23 mouse cellular contexts compared by ENCODE assay signal in genomic region chr6:143561316-143562088, GRCm38 (mm10).
DNase-seq lines count a peak whose midpoint lies in the region; ATAC-seq and TF ChIP-seq lines count a peak whose summit lies in the region.
"Had no signal": no experiment of that assay in that cellular context is flagged by ENCODE, and none has a peak within 500 bp of the region (broad histone marks: within the 10 kb centered on the region; RNA-seq: fewer than 3 reads in every experiment).

No protein-coding gene starts in this region.

- H3K4me2 ChIP-seq in liver, postnatal 0 days (ENCODE audit: low read depth, low read length), result no peak overlapping the region
- no peak overlapping the region for H3K4me2 ChIP-seq in liver, embryonic 11.5 days
- H3K4me2 ChIP-seq in forebrain, embryonic 16.5 days (ENCODE audit: low read length), result no peak overlapping the region
- H3K4me2 ChIP-seq: heart, embryonic 13.5 days; neural tube, embryonic 15.5 days had no signal

- 49% methylated on average over 6 of the region's 6 CpGs for WGBS in liver, postnatal 0 days (ENCODE audit: insufficient replicate concordance)
- WGBS in liver, embryonic 11.5 days, result 59% methylated on average over 6 of the region's 6 CpGs
- 47% methylated on average over 6 of the region's 6 CpGs for WGBS in lung, adult 2 months
- WGBS in kidney, adult 2 months, result 65% methylated on average over 6 of the region's 6 CpGs
- 70% methylated on average over 6 of the region's 6 CpGs for WGBS in forebrain, embryonic 16.5 days

- peak overlapping the region; percentile 69; the same call in 1 of the 2 replicates for H3K27ac ChIP-seq in liver, postnatal 0 days (ENCODE audit: low read depth)
- no peak overlapping the region for H3K27ac ChIP-seq in liver, embryonic 11.5 days (ENCODE audit: low read depth, low read length)
- H3K27ac ChIP-seq in kidney, adult 2 months (ENCODE audit: insufficient read depth, low read depth, low read length), result no peak overlapping the region
- no peak overlapping the region for H3K27ac ChIP-seq in forebrain, embryonic 16.5 days (ENCODE audit: low read length)
- H3K27ac ChIP-seq: embryonic facial prominence, embryonic 10.5 days; heart, embryonic 13.5 days; limb, embryonic 10.5 days; neural tube, embryonic 15.5 days had no signal

- DNase-seq in liver, postnatal 0 days, result peak; percentile 56
- no peak for DNase-seq in liver, embryonic 11.5 days (ENCODE audit: low spot score)
- DNase-seq in lung, adult 2 months, result peak; percentile 7
- peak; percentile 26 for DNase-seq in lung, postnatal 36 days
- no peak for DNase-seq in kidney, adult 2 months
- no peak for DNase-seq in left cerebral cortex, adult 8-10 months (ENCODE audit: low spot score in 2 of 2)
- DNase-seq: adrenal gland, postnatal 25 days; cerebellum, adult 9-11 months; forebrain, postnatal 0 days; gastrocnemius, postnatal 25 days; heart, adult 18-20 months; heart, postnatal 14 days; kidney, adult 18-20 months; kidney, postnatal 10 days; liver; thymus, postnatal 14 days had no signal

- no peak overlapping the region for H3ac ChIP-seq in C2C12 (ENCODE audit: control insufficient read depth, insufficient read length, low read depth)

- no peaks in the 10 kb centered on the region for H3K27me3 ChIP-seq in liver, postnatal 0 days (ENCODE audit: insufficient read depth, low read length)
- H3K27me3 ChIP-seq in liver, embryonic 11.5 days (replicated peaks; ENCODE audit: control insufficient read depth, insufficient read depth, low read length), result no peaks in the 10 kb centered on the region
- H3K27me3 ChIP-seq in C2C12 (ENCODE audit: control insufficient read depth, insufficient read depth, insufficient read length), result no peaks in the 10 kb centered on the region
- H3K27me3 ChIP-seq in kidney, adult 2 months (replicated peaks; ENCODE audit: control insufficient read depth, insufficient read depth, low read length), result no peaks in the 10 kb centered on the region
- no peaks in the 10 kb centered on the region for H3K27me3 ChIP-seq in forebrain, embryonic 16.5 days (replicated peaks; ENCODE audit: control insufficient read depth, insufficient read depth, low read length)
- H3K27me3 ChIP-seq: heart, embryonic 13.5 days; neural tube, embryonic 15.5 days had no signal

- peak; percentile 89 for ATAC-seq in liver, postnatal 0 days
- no peak for ATAC-seq in liver, embryonic 11.5 days (replicated peaks; ENCODE audit: low FRiP score)
- ATAC-seq in forebrain, embryonic 16.5 days, result no peak
- ATAC-seq: CD4-positive, CD25-positive, alpha-beta regulatory T cell, adult 4 months; forebrain, postnatal 0 days had no signal

- H3K4me1 ChIP-seq in liver, postnatal 0 days (ENCODE audit: insufficient read depth), result no peaks in the 10 kb centered on the region
- H3K4me1 ChIP-seq in liver, embryonic 11.5 days (replicated peaks; ENCODE audit: control insufficient read depth, insufficient read depth, low read length), result no peaks in the 10 kb centered on the region
- no peaks in the 10 kb centered on the region for H3K4me1 ChIP-seq in lung, adult 2 months (ENCODE audit: control insufficient read depth, insufficient read depth, low read length)
- no peaks in the 10 kb centered on the region for H3K4me1 ChIP-seq in kidney, adult 2 months (ENCODE audit: control insufficient read depth, insufficient read depth, low read length)
- no peaks in the 10 kb centered on the region for H3K4me1 ChIP-seq in forebrain, embryonic 16.5 days (replicated peaks; ENCODE audit: control insufficient read depth, insufficient read depth, low read length)
- H3K4me1 ChIP-seq: embryonic facial prominence, embryonic 10.5 days; heart, embryonic 13.5 days; neural tube, embryonic 15.5 days had no signal

- no peaks in the 10 kb centered on the region for H3K79me3 ChIP-seq in C2C12 (ENCODE audit: low read depth)

- no peaks in the 10 kb centered on the region for H3K79me2 ChIP-seq in C2C12 (ENCODE audit: control insufficient read depth, insufficient read depth)

- TF ChIP-seq CTCF in liver, postnatal 0 days (IDR thresholded peaks at IDR 0.05; ENCODE audit: low read depth), result no peak
- TF ChIP-seq CTCF in C2C12 (IDR thresholded peaks at IDR 0.05; ENCODE audit: control insufficient read depth, insufficient read depth, insufficient read length), result no peak
- no peak for TF ChIP-seq CTCF in lung, adult 2 months (IDR thresholded peaks at IDR 0.05; ENCODE audit: insufficient read depth, low read length)
- no peak for TF ChIP-seq CTCF in kidney, adult 2 months (conservative IDR thresholded peaks at IDR 0.05; ENCODE audit: insufficient read depth, insufficient read length, low read depth, low read length)

- no peak overlapping the region for H3K4me3 ChIP-seq in liver, postnatal 0 days (ENCODE audit: low read depth, low read length)
- H3K4me3 ChIP-seq in liver, embryonic 11.5 days (ENCODE audit: low read depth, low read length), result no peak overlapping the region
- no peak overlapping the region for H3K4me3 ChIP-seq in C2C12 (ENCODE audit: insufficient read depth, poor library complexity, severe bottlenecking)
- no peak overlapping the region for H3K4me3 ChIP-seq in lung, adult 2 months (replicated peaks; ENCODE audit: extremely low read depth, low read depth, low read length)
- H3K4me3 ChIP-seq in kidney, adult 2 months (ENCODE audit: insufficient read depth, low read depth, low read length), result no peak overlapping the region
- no peak overlapping the region for H3K4me3 ChIP-seq in forebrain, embryonic 16.5 days (replicated peaks; ENCODE audit: low read length)
- H3K4me3 ChIP-seq: embryonic facial prominence, embryonic 10.5 days; heart, embryonic 13.5 days; limb, embryonic 10.5 days; neural tube, embryonic 15.5 days had no signal

- H3K9ac ChIP-seq in liver, postnatal 0 days (replicated peaks), result no peak overlapping the region
- no peak overlapping the region for H3K9ac ChIP-seq in liver, embryonic 11.5 days (ENCODE audit: low read depth, low read length)
- no peak overlapping the region for H3K9ac ChIP-seq in forebrain, embryonic 16.5 days (replicated peaks; ENCODE audit: low read depth, low read length)
- H3K9ac ChIP-seq: forebrain, postnatal 0 days; heart, embryonic 13.5 days; neural tube, embryonic 15.5 days had no signal

- TF ChIP-seq POLR2A in lung, adult 2 months (IDR thresholded peaks at IDR 0.05; ENCODE audit: borderline replicate concordance, extremely low read depth, low read depth, low read length), result no peak
- TF ChIP-seq POLR2A in kidney, adult 2 months (IDR thresholded peaks at IDR 0.05; ENCODE audit: low read depth, low read length), result no peak

- no peaks in the 10 kb centered on the region for H3K9me3 ChIP-seq in liver, postnatal 0 days (ENCODE audit: low read length)
- no peaks in the 10 kb centered on the region for H3K9me3 ChIP-seq in liver, embryonic 11.5 days (ENCODE audit: control insufficient read depth, low read length)
- H3K9me3 ChIP-seq in forebrain, embryonic 16.5 days (ENCODE audit: control insufficient read depth, low read length), result no peaks in the 10 kb centered on the region
- H3K9me3 ChIP-seq: embryonic facial prominence, embryonic 10.5 days; heart, embryonic 13.5 days; limb, embryonic 10.5 days; neural tube, embryonic 15.5 days had no signal

- H3K36me3 ChIP-seq in liver, postnatal 0 days (replicated peaks; ENCODE audit: insufficient read depth, low read length), result no peaks in the 10 kb centered on the region
- H3K36me3 ChIP-seq in liver, embryonic 11.5 days (ENCODE audit: control insufficient read depth, insufficient read depth, low read length), result no peaks in the 10 kb centered on the region
- H3K36me3 ChIP-seq in C2C12 (ENCODE audit: control insufficient read depth, insufficient read depth), result no peaks in the 10 kb centered on the region
- no peaks in the 10 kb centered on the region for H3K36me3 ChIP-seq in kidney, adult 2 months (ENCODE audit: control insufficient read depth, insufficient read depth, low read length)
- H3K36me3 ChIP-seq in forebrain, embryonic 16.5 days (ENCODE audit: control insufficient read depth, insufficient read depth), result no peaks in the 10 kb centered on the region
- H3K36me3 ChIP-seq: embryonic facial prominence, embryonic 10.5 days; heart, embryonic 13.5 days; limb, embryonic 10.5 days; neural tube, embryonic 15.5 days had no signal

- TF ChIP-seq EP300 in liver, postnatal 0 days (IDR thresholded peaks at IDR 0.05; ENCODE audit: low read depth), result no peak

TF ChIP-seq in C2C12, 6 proteins besides CTCF, POLR2A, EP300 and RAD21:
- TF ChIP-seq MYOG (IDR thresholded peaks at IDR 0.05; ENCODE audit: control insufficient read depth, extremely low read depth, insufficient read length) (no peak), CEBPB (IDR thresholded peaks at IDR 0.05; ENCODE audit: low read depth) (no peak), USF1 (IDR thresholded peaks at IDR 0.05; ENCODE audit: low read depth) (peak; percentile 72)

Comparison
In these comparisons a context has a peak if more than half of its experiments do, and no peak if none do; other contexts are left out.
1. DNase-seq: peak in liver, postnatal 0 days (single experiment), lung, adult 2 months (single experiment) and lung, postnatal 36 days (single experiment); none in liver, embryonic 11.5 days (single experiment), kidney, adult 2 months (single experiment) and left cerebral cortex, adult 8-10 months (0 of 2).